Mouse (Mus musculus): ENCODE measurements around the gene Atg14.
A peak's percentile ranks its signal among the peaks of the same experiment; 100 is the strongest.

Gene Atg14

GRCm38 (mm10) chr14:47506676-47507075 lies 63.8 kb downstream of the Atg14 start:
- DNase-seq (ENCODE audit: low read depth) = no peak

GRCm38 (mm10) chr14:47504036-47504435 lies 66.4 kb downstream of the Atg14 start:
- DNase-seq (ENCODE audit: low read depth) = peak; percentile 70

GRCm38 (mm10) chr14:47498632-47499031 lies 71.8 kb downstream of the Atg14 start:
- no peak for DNase-seq (ENCODE audit: low read depth)

GRCm38 (mm10) chr14:47497166-47497565 lies 73.3 kb downstream of the Atg14 start:
- no peak for DNase-seq (ENCODE audit: low read depth)

- DNase-seq (ENCODE audit: low read depth) = no peak
Measured at GRCm38 (mm10) chr14:47495951-47496350, 74.5 kb downstream of the Atg14 start.

GRCm38 (mm10) chr14:47493592-47494361 lies 76.7 kb downstream of the Atg14 start:
- no peak for DNase-seq (ENCODE audit: low read depth)
